Mouse (Mus musculus) urinary bladder, adult 18-20 months (tissue): ENCODE data around the gene Sash3.

Experiments
- DNase-seq, 2 experiments: peaks; one replicate each; pipeline ENCODE4 v3.0.0; 2022; ENCODE audit warnings: low spot score in 2 of 2, mixed read lengths in 2 of 2

The Sash3 gene

GRCm38 (mm10) chrX:48146262-48146661, at the start of gene Sash3:
Sash3 (plus strand) TSS chrX:48146436.
- no peak for DNase-seq

- DNase-seq, result no peak
Observed at GRCm38 (mm10) chrX:48096580-48096979, 49.7 kb upstream of the Sash3 start.

- DNase-seq, result no peak
Observed at GRCm38 (mm10) chrX:48098470-48099129, 47.6 kb upstream of the Sash3 start.

GRCm38 (mm10) chrX:48099871-48100270, 46.4 kb upstream of the Sash3 start:
- no peak for DNase-seq

- no peak for DNase-seq
Observed at GRCm38 (mm10) chrX:48103256-48103655, 43.0 kb upstream of the Sash3 start.

- DNase-seq, result no peak
Observed at GRCm38 (mm10) chrX:48104736-48105441, 41.3 kb upstream of the Sash3 start.

- no peak for DNase-seq
Observed at GRCm38 (mm10) chrX:48106226-48106625, 40.0 kb upstream of the Sash3 start.

GRCm38 (mm10) chrX:48108394-48109315, 37.6 kb upstream of the Sash3 start, which contains the start of gene Xpnpep2:
Xpnpep2 (plus strand) TSS chrX:48108725.
- no peak for DNase-seq

- DNase-seq, result no peak
Observed at GRCm38 (mm10) chrX:48109316-48109655, 37.0 kb upstream of the Sash3 start.

GRCm38 (mm10) chrX:48119294-48119693, 26.9 kb upstream of the Sash3 start:
- DNase-seq, result no peak

- DNase-seq, result peak in 1 of 2 experiments; percentile 46
Observed at GRCm38 (mm10) chrX:48124132-48125071, 21.8 kb upstream of the Sash3 start.

GRCm38 (mm10) chrX:48126903-48127476, 19.2 kb upstream of the Sash3 start:
- DNase-seq, result no peak

- DNase-seq, result no peak
Observed at GRCm38 (mm10) chrX:48127502-48128218, 18.6 kb upstream of the Sash3 start.

- DNase-seq, result no peak
Observed at GRCm38 (mm10) chrX:48129167-48129566, 17.1 kb upstream of the Sash3 start.

GRCm38 (mm10) chrX:48136935-48137334, 9.3 kb upstream of the Sash3 start:
- no peak for DNase-seq

GRCm38 (mm10) chrX:48138011-48138410, 8.2 kb upstream of the Sash3 start:
- peak in 1 of 2 experiments; percentile 37 for DNase-seq

GRCm38 (mm10) chrX:48138539-48139275, 7.5 kb upstream of the Sash3 start:
- DNase-seq, result no peak

GRCm38 (mm10) chrX:48139368-48140285, 6.6 kb upstream of the Sash3 start:
- no peak for DNase-seq
